Mouse (Mus musculus) brain, embryonic 14.5 days (tissue): ENCODE results near the gene Btbd11.

ENCODE experiments used
- CTCF ChIP-seq: fragments of 200-500 bp; IDR thresholded peaks from 2 replicates; pipeline ENCODE4 v1.5.1; 2012; ENCODE audit warnings: inconsistent platforms, mild to moderate bottlenecking, moderate library complexity, borderline replicate concordance; ENCODE audit not compliant: insufficient read depth, insufficient read length; ENCODE audit errors: extremely low read depth
- POLR2A ChIP-seq: fragments of 200-500 bp; IDR thresholded peaks from 2 replicates; pipeline ENCODE4 v1.6.1; 2012; ENCODE audit warnings: mild to moderate bottlenecking, inconsistent platforms, borderline replicate concordance; ENCODE audit not compliant: poor library complexity, insufficient read depth, insufficient read length, severe bottlenecking; ENCODE audit errors: extremely low read depth

DNA sequence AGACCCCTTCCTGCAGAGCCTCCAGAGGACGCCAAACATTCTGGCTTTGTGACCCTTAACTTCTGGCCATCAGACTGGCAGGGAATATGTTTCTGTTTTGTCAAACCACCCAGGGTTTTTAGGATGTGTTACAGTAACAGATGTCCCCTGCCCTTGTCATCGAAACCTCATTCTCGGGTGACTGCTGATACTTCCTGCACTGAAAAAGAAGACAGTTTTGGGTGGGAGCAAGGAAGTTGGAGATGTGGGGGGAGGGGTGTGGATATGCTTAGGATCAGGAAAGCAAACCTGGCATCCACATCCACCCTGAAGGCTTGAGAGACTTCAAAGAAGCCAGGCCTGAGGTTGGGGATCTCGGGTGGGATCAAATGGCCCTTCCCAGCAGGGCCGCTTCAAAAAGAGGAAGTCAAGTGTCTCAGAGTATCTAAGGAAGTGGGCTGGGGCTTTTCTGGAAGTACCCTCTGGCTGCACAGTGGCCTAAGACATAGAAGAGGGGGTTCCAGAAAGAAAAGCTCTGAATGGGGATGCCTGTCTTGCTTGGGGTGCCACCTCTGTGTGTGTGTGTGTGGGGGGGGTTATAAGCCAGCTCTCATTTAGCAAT is 115.5 kb downstream of the Btbd11 start:
- TF ChIP-seq POLR2A = no peak
- no peak for TF ChIP-seq CTCF
